Mouse (Mus musculus) forebrain, embryonic 14.5 days (tissue): ENCODE data around the gene Shb. TPM values are rescaled to one million over a fixed set of nuclear protein-coding genes. Genes with fewer than 3 reads are reported as not detected.
A peak's percentile ranks its signal among the peaks of the same experiment; 100 is the strongest.

ENCODE experiments used
- ATAC-seq: fragments of 200-750 bp; cut with Nextera tagmentation; 2 replicates; pipeline ENCODE4 v1.8.0; 2017; ENCODE audit warnings: mild to moderate bottlenecking, moderate library complexity
- DNase-seq: peaks from one replicate; pipeline ENCODE4 v3.0.0-alpha.2; 2015; ENCODE audit warnings: low spot score
- H3K27ac ChIP-seq: fragments of 300-500 bp; sonication (generic); 2 replicates; pipeline ENCODE4 v1.5.1; 2014; ENCODE audit warnings: low read depth, mild to moderate bottlenecking, control low read depth, low read length, moderate library complexity
- H3K27me3 ChIP-seq: fragments of 300-500 bp; sonication (generic); replicated peaks from 2 replicates; pipeline ENCODE4 v1.6.1; 2014; ENCODE audit warnings: low read length, control low read depth, mixed read lengths; ENCODE audit not compliant: control insufficient read depth, insufficient read depth
- H3K36me3 ChIP-seq: fragments of 300-500 bp; sonication (generic); 2 replicates; pipeline ENCODE4 v1.6.1; 2014; ENCODE audit warnings: low read length, control low read depth; ENCODE audit not compliant: control insufficient read depth, insufficient read depth
- H3K4me1 ChIP-seq: fragments of 300-500 bp; sonication (generic); 2 replicates; pipeline ENCODE4 v1.6.1; 2014; ENCODE audit warnings: antibody characterized with exemption, low read length, control low read depth; ENCODE audit not compliant: control insufficient read depth, insufficient read depth
- H3K4me2 ChIP-seq: fragments of 300-500 bp; sonication (generic); 2 replicates; pipeline ENCODE4 v1.6.1; 2014; ENCODE audit warnings: mild to moderate bottlenecking, control low read depth, low read length
- H3K4me3 ChIP-seq: fragments of 300-500 bp; sonication (generic); 2 replicates; pipeline ENCODE4 v1.5.1; 2014; ENCODE audit warnings: low read depth, low read length, control low read depth
- H3K9ac ChIP-seq: fragments of 300-500 bp; sonication (generic); 2 replicates; pipeline ENCODE4 v1.6.1; 2014; ENCODE audit warnings: mild to moderate bottlenecking, low read length, control low read depth, moderate library complexity
- H3K9me3 ChIP-seq: fragments of 300-500 bp; sonication (generic); replicated peaks from 2 replicates; pipeline ENCODE4 v1.6.1; 2016; ENCODE audit warnings: low read length, control low read depth, mixed read lengths; ENCODE audit not compliant: control insufficient read depth
- WGBS: fragments of 180-500 bp; shearing (Covaris S2); extraction: QIAGEN DNeasy Blood & Tissue Kit; methylation state at CpG from one replicate; pipeline ENCODE4 v1.1.7; 2014; 5-methylcytosine and 5-hydroxymethylcytosine counted together
- polyA plus RNA-seq: library from polyadenylated mRNA; unstranded; fragments of >200 nt; fragmentation: Nextera tagmentation; extraction: Ambion mirVana; gene quantifications from 2 replicates; pipeline ENCODE4 v1.2.1, GENCODE M21; 2014

Gene Shb
- polyA plus RNA-seq, 1 experiment from 2014 or later, result 14.5 TPM

DNA sequence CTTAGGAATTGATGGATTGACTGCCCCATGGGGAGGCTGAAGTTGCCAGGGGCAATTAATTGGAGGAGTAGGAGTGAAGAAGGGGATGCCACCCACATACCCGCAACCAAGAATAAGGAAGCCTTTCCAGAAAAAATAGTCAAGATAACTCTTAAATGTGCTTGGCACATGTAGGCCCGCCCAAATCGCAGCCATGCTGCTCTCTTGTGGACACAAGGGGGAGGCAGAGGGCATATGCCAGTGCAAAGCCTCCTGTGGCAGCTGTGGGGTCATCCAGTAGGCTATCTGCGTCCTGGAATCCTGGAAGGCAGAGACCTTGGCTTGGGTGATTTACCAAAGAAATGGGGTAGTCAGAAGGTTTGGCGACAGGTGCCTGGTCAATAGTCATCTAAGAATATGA, 17.2 kb upstream of the Shb start:
- H3K4me2 ChIP-seq, result no peak overlapping the region
- no peaks in the 10 kb centered on the region for H3K9me3 ChIP-seq
- no peak overlapping the region for H3K4me3 ChIP-seq
- 75% methylated on average over 5 of the region's 5 CpGs for WGBS
- H3K9ac ChIP-seq, result no peak overlapping the region
- ATAC-seq (no peak), DNase-seq (no peak)
- peaks cover 8% of the 10 kb centered on the region for H3K4me1 ChIP-seq
- H3K27ac ChIP-seq, result no peak overlapping the region
- H3K27me3 ChIP-seq, result no peaks in the 10 kb centered on the region
- H3K36me3 ChIP-seq, result no peaks in the 10 kb centered on the region

DNA sequence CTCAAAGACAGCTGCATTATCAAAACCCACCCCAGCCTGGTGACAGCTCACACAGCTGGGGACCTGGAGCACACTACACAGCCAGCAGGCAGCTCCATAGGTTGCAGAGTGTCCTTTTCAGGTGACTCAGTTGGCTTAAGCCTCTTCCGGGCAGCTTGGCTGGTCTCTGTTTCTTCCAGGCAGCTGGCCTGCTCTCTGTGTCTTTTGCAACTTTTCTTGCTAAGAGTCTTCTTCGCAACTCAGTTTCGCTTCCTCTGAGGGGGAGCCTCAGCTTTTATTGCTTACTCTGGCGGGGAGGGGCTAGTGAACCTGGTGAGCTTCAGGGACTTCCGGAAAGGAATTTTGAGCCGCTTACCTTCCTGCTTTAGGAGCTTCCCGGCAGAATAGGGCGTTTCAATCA, 13.6 kb upstream of the Shb start:
- no peaks in the 10 kb centered on the region for H3K9me3 ChIP-seq
- H3K27me3 ChIP-seq, result no peaks in the 10 kb centered on the region
- no peaks in the 10 kb centered on the region for H3K36me3 ChIP-seq
- H3K9ac ChIP-seq, result no peak overlapping the region
- no peak for DNase-seq
- H3K27ac ChIP-seq, result no peak overlapping the region
- H3K4me2 ChIP-seq, result no peak overlapping the region
- no peak for ATAC-seq
- WGBS, result 72% methylated on average over 8 of the region's 8 CpGs
- H3K4me3 ChIP-seq, result no peak overlapping the region
- H3K4me1 ChIP-seq, result peaks cover 2% of the 10 kb centered on the region

DNA sequence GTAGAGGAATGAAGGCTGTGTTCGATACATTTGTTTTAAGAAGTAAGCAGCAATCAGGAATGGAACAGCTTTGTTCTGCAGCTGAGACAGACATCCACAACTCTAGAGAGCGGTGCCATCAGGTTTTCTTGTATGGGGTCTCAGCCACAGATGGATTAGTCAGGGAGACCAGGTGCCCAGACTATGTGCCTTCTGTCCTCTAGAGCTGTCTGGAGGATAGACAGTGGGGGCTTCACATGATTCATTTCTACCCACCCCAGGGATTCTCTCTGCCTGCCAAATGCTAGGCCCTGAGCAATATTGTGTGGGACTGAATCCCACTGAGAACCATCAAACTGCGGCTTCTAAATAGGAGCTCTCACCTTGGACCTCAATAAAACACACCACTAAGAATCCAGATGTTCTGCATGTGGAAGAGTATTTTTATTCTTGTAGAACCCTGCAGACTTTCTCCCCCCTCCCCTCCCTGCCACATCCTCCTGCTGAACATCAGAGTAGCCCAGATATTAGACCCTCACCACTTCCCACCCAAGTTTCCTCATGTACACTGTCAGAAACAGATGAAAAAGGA, 11.3 kb upstream of the Shb start:
- Histone ChIP-seq H3K27me3 (no peaks in the 10 kb centered on the region), H3K9me3 (no peaks in the 10 kb centered on the region), H3K9ac (no peak overlapping the region), H3K4me2 (no peak overlapping the region), H3K36me3 (no peaks in the 10 kb centered on the region), H3K4me1 (peaks cover 9% of the 10 kb centered on the region), H3K27ac (no peak overlapping the region), H3K4me3 (no peak overlapping the region)
- ATAC-seq (no peak; the same call in 1 of the 2 replicates), DNase-seq (peak; percentile 16)
- 90% methylated on average over 3 of the region's 3 CpGs for WGBS

DNA sequence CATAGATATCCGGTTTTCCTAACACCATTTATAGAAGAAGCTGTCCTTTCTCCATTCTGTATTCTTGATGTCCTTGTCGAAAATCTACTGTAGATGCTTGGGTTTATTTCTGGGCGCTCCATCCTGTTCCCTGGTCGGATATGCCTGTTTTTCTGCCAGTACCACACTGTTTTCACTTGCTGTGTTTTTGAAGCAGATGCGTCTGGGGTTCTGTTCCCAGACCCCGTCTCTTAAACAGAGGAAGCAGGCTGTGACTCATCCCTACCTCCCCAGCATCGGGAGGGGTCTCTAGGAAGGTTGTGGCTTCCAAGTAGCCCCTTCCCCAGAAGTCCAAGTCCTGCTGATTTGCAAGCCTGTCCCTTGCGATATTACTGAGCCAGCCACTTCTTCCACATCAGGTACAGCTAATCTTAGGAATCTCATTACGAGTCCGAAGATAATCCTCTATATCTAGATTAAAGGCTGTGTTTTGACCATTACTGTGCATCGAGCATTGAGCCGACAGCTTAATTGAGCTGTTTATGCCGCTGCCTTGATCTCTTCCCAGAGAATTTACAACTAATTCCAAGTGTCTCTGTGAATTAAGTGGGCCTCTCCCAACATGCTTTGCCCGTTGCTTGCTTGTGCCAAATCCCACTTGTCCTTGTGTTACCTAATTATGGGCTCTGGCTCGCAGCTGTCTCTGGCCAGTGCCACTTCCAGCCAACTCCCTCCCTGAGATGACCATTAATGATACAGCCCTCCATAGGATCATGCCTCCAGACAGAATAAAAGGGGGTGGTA, 8.1 kb upstream of the Shb start:
- Histone ChIP-seq H3K4me3 (no peak overlapping the region), H3K4me2 (no peak overlapping the region), H3K27ac (no peak overlapping the region; the same call in 1 of the 2 replicates), H3K9me3 (no peaks in the 10 kb centered on the region), H3K36me3 (no peaks in the 10 kb centered on the region), H3K27me3 (no peaks in the 10 kb centered on the region), H3K4me1 (peaks cover 9% of the 10 kb centered on the region), H3K9ac (peak overlapping the region; percentile 13; the same call in 1 of the 2 replicates)
- 34% methylated on average over 15 of the region's 15 CpGs for WGBS
- ATAC-seq (peak; percentile 63), DNase-seq (peak; percentile 80)

DNA sequence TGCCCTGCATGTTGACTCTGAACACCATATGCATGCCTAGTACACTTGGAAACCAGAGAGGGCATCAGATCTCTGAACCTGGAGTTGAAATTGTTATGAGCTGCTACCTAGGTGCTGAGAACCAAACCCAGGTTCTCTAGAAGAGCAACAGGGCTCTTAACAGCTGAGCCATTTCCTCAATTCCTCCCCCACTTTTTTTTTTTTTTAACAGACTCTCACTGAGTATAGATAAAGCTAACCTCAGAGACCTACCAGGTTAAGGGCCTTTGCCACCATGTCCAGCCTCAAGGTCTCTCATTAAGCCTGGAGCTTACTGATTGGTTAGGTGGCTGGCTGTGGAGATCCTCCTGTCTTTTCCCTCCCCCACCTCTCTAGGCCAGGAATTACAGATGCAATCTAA, 6.9 kb upstream of the Shb start:
- Histone ChIP-seq H3K4me1 (peaks cover 9% of the 10 kb centered on the region), H3K36me3 (no peaks in the 10 kb centered on the region), H3K9me3 (no peaks in the 10 kb centered on the region), H3K4me3 (no peak overlapping the region), H3K4me2 (no peak overlapping the region), H3K27me3 (no peaks in the 10 kb centered on the region), H3K27ac (no peak overlapping the region), H3K9ac (no peak overlapping the region)
- DNase-seq, result no peak
- ATAC-seq, result no peak

DNA sequence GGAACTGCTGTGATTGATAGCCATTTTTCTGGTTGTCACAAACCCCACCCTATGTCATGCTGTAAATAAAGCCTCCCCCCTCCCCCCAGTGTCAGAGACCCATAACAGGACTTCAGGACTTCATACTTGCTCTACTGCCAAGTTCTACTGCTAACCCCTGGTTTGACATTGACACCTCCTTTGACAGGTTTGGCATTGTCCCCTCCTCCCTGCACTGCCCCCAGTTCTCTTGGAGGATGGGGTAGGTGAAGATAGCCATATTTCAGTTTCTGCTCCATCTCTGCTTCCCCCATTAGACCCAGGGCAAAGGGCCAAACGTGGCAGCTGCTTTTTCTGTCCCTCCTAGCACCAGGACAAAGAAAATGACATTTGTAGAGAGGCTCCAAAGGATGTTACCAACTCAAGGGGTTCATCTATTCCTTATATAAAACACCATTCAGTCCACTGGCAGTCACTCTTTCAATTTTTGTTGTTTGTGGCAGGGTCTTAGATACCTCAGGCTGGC, 1.2 kb upstream of the Shb start:
- Histone ChIP-seq H3K9ac (no peak overlapping the region), H3K36me3 (no peaks in the 10 kb centered on the region), H3K4me3 (no peak overlapping the region), H3K9me3 (no peaks in the 10 kb centered on the region), H3K27me3 (no peaks in the 10 kb centered on the region), H3K4me2 (no peak overlapping the region), H3K27ac (no peak overlapping the region), H3K4me1 (peaks cover 22% of the 10 kb centered on the region)
- 61% methylated on average over 1 of the region's 1 CpGs for WGBS
- ATAC-seq (no peak), DNase-seq (no peak)

DNA sequence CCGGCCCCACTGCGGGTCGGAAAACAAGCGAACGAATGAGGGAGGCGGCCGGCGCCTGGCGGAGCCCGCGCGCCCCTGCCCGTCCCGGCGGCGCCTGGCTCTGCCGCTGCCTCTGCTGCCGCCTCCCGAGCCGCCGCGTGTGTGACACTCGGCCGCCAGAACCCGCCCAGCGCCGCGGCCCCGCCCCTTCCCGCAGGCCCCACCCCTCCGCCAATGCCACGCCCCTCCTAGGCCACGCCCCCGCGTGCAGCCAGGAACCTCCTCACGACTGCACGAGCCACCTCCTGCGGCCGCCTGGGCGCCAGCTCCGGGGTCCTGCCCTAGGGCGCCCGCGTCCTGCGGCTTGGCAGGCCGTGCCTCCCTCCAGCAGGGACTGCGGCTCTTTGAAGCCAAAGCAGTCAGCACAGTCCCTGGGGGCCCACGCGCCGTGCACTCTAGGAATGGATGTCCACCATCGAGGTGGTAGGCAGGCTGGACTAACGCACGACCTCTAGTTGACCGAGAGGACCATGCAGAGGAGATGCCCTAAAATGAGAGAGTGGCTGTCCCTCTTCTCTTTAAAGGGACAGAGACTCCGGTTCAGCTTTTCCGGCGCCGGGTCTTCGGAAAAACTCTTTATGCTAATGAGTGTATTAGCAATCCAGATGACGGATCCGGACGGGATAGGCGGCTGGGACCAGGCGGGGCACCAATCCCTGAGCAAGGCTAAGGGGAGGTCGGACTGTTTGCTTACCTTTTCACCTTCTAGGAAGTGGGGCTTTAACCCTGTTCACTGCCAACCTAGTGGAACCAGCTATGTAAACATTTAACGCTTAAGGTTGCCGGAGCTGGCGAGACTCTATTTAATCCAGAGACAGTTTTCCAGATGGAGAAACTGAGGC, 1.4 kb downstream of the Shb start:
- Histone ChIP-seq H3K4me2 (peak overlapping the region; percentile 78), H3K9ac (peak overlapping the region; percentile 88), H3K27ac (peak overlapping the region; percentile 88), H3K27me3 (no peaks in the 10 kb centered on the region), H3K9me3 (no peaks in the 10 kb centered on the region), H3K36me3 (no peaks in the 10 kb centered on the region), H3K4me3 (peak overlapping the region; percentile 85), H3K4me1 (peaks cover 43% of the 10 kb centered on the region)
- ATAC-seq (peak; percentile 90), DNase-seq (peak; percentile 95)
- WGBS, result under 1% methylated on average over 36 of the region's 68 CpGs

DNA sequence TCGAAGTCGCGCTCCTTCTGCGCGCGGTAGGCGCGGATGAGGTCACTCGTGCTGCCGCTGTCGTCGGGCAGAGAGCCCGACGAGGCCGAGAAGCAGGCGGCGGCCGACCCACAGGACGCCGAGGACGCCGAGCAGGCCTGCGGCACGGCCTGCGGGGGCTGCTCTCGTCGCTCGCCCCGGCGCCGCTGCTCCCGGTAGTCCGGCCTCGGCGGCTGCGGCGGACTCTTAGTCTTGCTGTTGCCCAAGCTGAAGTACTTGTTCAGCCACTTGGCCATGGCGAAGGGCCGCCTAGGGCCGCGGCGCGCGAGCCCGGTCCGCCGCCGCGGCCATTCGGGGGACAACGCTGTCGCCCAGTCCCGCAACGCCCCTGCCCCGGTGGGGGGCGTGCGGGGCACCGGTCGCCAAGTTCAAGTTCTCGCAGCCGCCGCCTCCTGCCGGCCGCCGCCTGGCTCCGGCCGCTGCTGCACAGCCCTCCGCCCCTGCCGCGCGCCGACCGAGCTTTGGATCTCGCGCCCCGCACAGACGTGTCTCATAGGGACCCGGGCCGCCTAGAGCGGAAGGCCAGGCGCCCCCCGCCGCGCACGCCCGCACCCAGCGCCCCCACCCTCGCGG, 2.2 kb downstream of the Shb start:
- no peaks in the 10 kb centered on the region for H3K27me3 ChIP-seq
- H3K36me3 ChIP-seq, result no peaks in the 10 kb centered on the region
- peak overlapping the region; percentile 88 for H3K27ac ChIP-seq
- H3K4me2 ChIP-seq, result peak overlapping the region; percentile 78
- no peaks in the 10 kb centered on the region for H3K9me3 ChIP-seq
- ATAC-seq, result peak; percentile 70
- under 1% methylated on average over 61 of the region's 89 CpGs for WGBS
- H3K4me1 ChIP-seq, result peaks cover 45% of the 10 kb centered on the region
- peak overlapping the region; percentile 88 for H3K9ac ChIP-seq
- peak overlapping the region; percentile 85 for H3K4me3 ChIP-seq
- DNase-seq, result peak; percentile 56
